Mouse (Mus musculus) cerebellum, postnatal 4 days (tissue): ENCODE data around the gene Zfp729b.

Experiments used
- DNase-seq, 2 experiments: peaks; one replicate each; pipeline ENCODE4 v3.0.0; 2022; ENCODE audit warnings: low spot score in 2 of 2, mixed read lengths in 1 of 2

The Zfp729b gene

DNA sequence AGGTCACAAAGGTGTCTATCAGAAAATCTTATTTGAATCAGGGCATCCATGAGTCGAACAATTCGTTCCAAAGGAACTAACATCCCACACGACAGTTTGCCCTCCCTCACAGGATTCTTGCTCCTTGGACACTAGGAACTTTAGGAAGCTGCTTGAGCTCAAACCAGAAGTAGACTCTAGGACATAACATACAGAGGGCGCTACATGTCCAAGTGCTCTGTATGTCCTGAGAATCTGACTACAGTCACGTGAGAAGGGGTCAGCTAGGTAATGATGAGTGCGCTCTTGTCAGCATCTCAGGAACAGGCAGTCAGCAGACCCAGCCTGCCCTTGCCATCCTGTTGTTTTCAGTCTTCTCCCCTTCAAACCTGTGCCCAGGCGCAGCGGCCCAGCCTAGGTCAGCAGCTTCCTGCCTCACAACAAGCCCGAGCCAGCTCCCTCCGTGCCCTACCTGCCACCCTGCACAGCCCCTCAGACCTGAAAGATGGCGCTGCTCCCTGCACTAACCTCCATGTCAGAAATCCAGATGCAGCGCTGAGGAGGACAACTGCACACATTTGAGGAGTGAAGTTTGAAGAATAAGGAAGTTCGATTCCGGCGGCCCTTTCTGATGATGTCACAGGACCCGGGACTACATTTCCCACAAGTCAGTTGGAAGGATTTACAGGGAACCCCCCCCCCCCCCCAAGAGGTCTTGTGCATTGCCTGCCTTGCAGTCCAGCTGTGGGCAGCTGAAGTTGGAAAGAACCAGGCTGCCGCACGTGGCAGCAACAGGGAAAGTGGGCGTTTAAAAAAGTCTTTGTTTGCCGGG lies at the start of gene Zfp729b:
TSS of gene Zfp729b (minus strand) at position 642 of the 811 bp plus-strand sequence.
- DNase-seq, result peak; percentile 76 to 84

GRCm38 (mm10) chr13:67652496-67652895 lies 43.0 kb upstream of the Zfp729b start:
- no peak for DNase-seq

GRCm38 (mm10) chr13:67637294-67638007 lies 27.9 kb upstream of the Zfp729b start, which contains the start of the genes Gm49345 and Zfp729a:
TSS of gene Gm49345 (minus strand) at chr13:67637769.
TSS of gene Zfp729a (minus strand) at chr13:67637791.
- DNase-seq, result peak; percentile 41 to 56

DNA sequence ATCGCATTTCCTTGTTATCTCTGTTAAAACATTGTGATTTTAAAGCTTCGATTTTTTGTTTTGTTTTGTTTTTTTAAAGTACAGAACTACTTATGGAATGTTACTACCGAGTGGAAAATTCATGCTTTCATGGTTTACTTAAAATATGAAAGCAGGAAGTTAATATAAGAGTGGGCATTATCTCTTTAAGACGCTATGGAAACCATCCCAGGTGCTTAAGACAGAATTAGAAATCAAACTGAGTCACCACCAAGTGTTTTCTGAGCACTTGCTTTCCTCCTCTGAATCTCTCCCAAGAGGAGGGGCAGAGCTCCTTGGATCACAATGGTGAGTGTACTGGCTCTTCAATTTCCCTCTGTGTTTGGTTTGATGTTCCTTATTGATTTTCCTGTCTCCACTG lies 601 bp upstream of the Zfp729b start:
- no peak for DNase-seq

DNA sequence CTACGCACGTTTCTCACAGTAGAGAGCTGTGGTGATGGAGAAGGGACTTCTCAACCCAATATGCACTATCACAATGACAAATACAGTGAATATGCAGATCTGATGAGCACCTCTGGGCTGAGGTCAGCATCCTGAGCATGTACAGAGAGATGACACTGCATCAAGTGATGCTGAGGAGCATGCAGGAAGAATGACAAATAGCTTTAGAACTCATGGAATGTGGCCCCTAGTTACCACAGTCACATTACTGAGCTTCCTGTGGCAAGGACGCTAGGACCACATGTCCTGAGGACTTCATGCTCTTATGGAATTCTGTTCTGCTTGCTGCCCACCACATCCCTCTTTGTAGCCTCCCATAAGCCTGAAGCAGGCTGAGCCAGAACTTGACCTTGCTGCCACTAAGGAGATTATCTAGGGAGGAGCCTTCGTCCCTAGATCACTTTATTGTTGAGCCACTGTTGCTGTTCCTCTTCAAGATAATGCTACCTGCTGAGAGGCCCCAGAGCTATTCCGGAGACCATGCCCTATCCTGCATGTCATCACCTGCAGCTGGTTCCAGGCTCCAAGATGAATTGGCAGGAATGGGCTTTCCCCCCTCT lies 36.8 kb downstream of the Zfp729b start:
- no peak for DNase-seq

- no peak for DNase-seq
These were observed 55.8 kb downstream of the Zfp729b start, which contains the start of gene Zfp748 for GRCm38 (mm10) chr13:67553730-67554129. TSS of gene Zfp748 (minus strand) at chr13:67553830.

- DNase-seq, result peak; percentile 56 to 69
These were observed 56.8 kb downstream of the Zfp729b start for GRCm38 (mm10) chr13:67552505-67553346.

DNA sequence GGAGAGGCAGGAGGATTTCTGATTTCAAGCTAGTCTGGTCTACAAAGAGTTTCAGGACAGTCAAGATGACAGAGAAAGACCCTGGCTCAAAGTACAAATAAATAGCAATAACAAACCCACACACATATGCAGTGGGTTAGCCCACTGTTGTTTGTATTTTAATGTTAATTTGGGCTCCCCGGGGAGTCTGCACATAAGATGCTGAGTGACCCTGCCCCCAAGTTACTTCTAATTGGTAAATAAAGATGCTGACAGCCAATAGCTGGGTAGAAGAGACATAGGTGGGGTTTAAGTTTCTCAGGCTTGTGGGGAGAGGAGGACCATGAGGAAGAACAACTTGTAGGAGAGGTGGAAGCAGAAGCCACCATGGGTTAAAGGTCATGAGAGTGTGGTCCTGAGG lies 63.6 kb downstream of the Zfp729b start:
- no peak for DNase-seq
